Mouse (Mus musculus) heart, postnatal 25 days (tissue): ENCODE measurements around the gene Fam83c. TPM values are rescaled to one million over a fixed set of nuclear protein-coding genes. Genes with fewer than 3 reads are reported as not detected.

ENCODE experiments used
- DNase-seq: peaks from one replicate; pipeline ENCODE4 v3.0.0; 2022; ENCODE audit warnings: low spot score
- intact Hi-C: fragments of 180-260 bp; cut with DNase I; formaldehyde crosslinking; loops from one replicate; pipeline ENCODE4 v1.15.1; 2025
- total RNA-seq, 2 experiments: library from RNA; stranded (reverse); gene quantifications; 2 replicates each; pipeline ENCODE4 v1.2.3; 2021

Gene Fam83c
- total RNA-seq, 2 experiments from 2014 or later, result not detected

GRCm38 (mm10) chr2:155831302-155831701 lies 3.4 kb downstream of the Fam83c start:
- intact Hi-C loops, result no loop called here
- DNase-seq, result no peak

- intact Hi-C loops, result no loop called here
- no peak for DNase-seq
Measured at GRCm38 (mm10) chr2:155830841-155831240, 3.8 kb downstream of the Fam83c start.

GRCm38 (mm10) chr2:155826630-155827424 lies 7.8 kb downstream of the Fam83c start, which contains the start of gene Eif6:
Gene Eif6 (minus strand): TSS chr2:155826925.
- intact Hi-C loops, result no loop called here

GRCm38 (mm10) chr2:155825904-155826629 lies 8.6 kb downstream of the Fam83c start:
- no peak for DNase-seq
- intact Hi-C loops, result no loop called here

More at GRCm38 (mm10) chr2:155826630-155827424, 7.8 kb downstream of the Fam83c start, which contains the start of gene Eif6:
- peak; percentile 79 for DNase-seq

GRCm38 (mm10) chr2:155823722-155824121 lies 10.9 kb downstream of the Fam83c start:
- intact Hi-C loops, result no loop called here
- no peak for DNase-seq

GRCm38 (mm10) chr2:155820779-155821178 lies 13.9 kb downstream of the Fam83c start:
- intact Hi-C loops, result no loop called here
- no peak for DNase-seq

GRCm38 (mm10) chr2:155819449-155820251 lies 15.0 kb downstream of the Fam83c start:
- no peak for DNase-seq

GRCm38 (mm10) chr2:155819392-155819448 lies 15.4 kb downstream of the Fam83c start, which contains the start of gene BC029722:
Gene BC029722 (minus strand): TSS chr2:155819426.
- no peak for DNase-seq
- intact Hi-C loops, result no loop called here

More at GRCm38 (mm10) chr2:155819449-155820251, 15.0 kb downstream of the Fam83c start:
- intact Hi-C loops, result no loop called here

GRCm38 (mm10) chr2:155818596-155819391 lies 15.9 kb downstream of the Fam83c start:
- peak; percentile 94 for DNase-seq
- intact Hi-C loops, result no loop called here

- intact Hi-C loops, result no loop called here
- peak; percentile 46 for DNase-seq
Measured at GRCm38 (mm10) chr2:155817301-155818245, 17.1 kb downstream of the Fam83c start.

GRCm38 (mm10) chr2:155816179-155816578 lies 18.5 kb downstream of the Fam83c start:
- intact Hi-C loops, result no loop called here
- DNase-seq, result no peak

GRCm38 (mm10) chr2:155814829-155815228 lies 19.8 kb downstream of the Fam83c start:
- DNase-seq, result no peak
- intact Hi-C loops, result loop anchor here (5.0 kb wide), 1 partner anchor 118 kb away; no protein-coding TSS in a partner anchor

GRCm38 (mm10) chr2:155812637-155813036 lies 22.0 kb downstream of the Fam83c start:
- intact Hi-C loops, result loop anchor here (5.0 kb wide), 1 partner anchor 115 kb away; no protein-coding TSS in a partner anchor
- no peak for DNase-seq

GRCm38 (mm10) chr2:155811821-155812396 lies 22.7 kb downstream of the Fam83c start:
- intact Hi-C loops, result loop anchor here (5.0 kb wide), 1 partner anchor 115 kb away; no protein-coding TSS in a partner anchor
- DNase-seq, result no peak

GRCm38 (mm10) chr2:155809620-155810019 lies 25.0 kb downstream of the Fam83c start:
- DNase-seq, result no peak
- intact Hi-C loops, result loop anchor here (5.0 kb wide), 1 partner anchor 112 kb away; no protein-coding TSS in a partner anchor

- no peak for DNase-seq
Measured at GRCm38 (mm10) chr2:155807408-155807807, 27.2 kb downstream of the Fam83c start.

GRCm38 (mm10) chr2:155806548-155806947 lies 28.1 kb downstream of the Fam83c start:
- DNase-seq, result no peak
- intact Hi-C loops, result no loop called here

More at GRCm38 (mm10) chr2:155807408-155807807, 27.2 kb downstream of the Fam83c start:
- intact Hi-C loops, result no loop called here

GRCm38 (mm10) chr2:155805925-155806255 lies 28.8 kb downstream of the Fam83c start:
- DNase-seq, result no peak
- intact Hi-C loops, result no loop called here
